Comparison of ENCODE assay signal across 2 mouse cellular contexts in the genomic region with DNA sequence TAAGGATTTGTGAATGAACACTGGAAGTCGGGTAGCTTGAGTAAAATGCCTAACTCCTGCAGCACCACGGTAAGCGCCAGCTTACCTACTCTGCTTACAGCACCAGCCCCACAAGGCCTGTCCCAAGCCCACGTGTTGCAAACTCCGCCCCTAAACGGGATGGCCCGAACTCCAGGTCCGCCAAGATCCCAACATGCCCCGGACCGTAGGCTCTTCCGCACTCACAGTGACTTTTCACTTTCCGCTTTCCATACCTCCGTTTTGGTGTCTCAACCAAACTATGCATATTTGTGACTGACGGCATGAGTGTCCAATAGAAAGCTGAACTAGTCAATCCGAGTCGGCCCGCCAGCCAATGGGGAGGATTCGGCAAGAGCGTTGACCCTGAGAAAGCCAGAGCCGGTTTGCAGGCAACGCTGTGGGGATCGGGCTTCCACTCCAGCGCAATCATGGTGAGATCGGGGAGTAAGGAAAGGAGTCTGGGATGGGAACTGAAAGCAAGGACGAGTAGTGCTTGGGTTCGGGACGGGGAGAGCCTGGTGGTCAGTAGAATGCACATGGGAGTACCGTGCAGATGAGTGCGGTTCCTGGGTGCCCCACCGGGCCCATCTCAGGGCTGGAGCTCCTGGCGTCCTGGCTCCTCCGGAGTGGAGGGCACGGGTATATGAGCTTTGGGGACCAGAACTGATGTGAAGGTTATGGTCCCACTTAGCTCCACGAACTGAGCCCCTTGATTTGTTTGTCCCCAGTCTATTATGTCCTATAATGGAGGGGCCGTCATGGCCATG.
TF ChIP-seq lines count a peak whose summit lies in the region.

A gene (plus strand): TSS at position 361 of the 788 bp plus-strand sequence.

TF ChIP-seq in C2C12, 6 proteins besides CTCF, POLR2A, EP300 and RAD21 (continued from another document):
- TF ChIP-seq MAX (IDR thresholded peaks at IDR 0.05): peak; percentile 98

TF ChIP-seq in myocyte, 11 proteins besides CTCF, POLR2A, EP300 and RAD21 (continued from another document):
- TF ChIP-seq MYOD1 (IDR thresholded peaks at IDR 0.05; ENCODE audit: control insufficient read depth in 1 of 3, insufficient read length in 2 of 3, low read depth in 2 of 3): no peak
- TF ChIP-seq MAX (IDR thresholded peaks at IDR 0.05; ENCODE audit: low read depth): peak; percentile 81
- TF ChIP-seq REST (IDR thresholded peaks at IDR 0.05; ENCODE audit: insufficient read depth, insufficient read length): no peak
- TF ChIP-seq USF1 (IDR thresholded peaks at IDR 0.05; ENCODE audit: low read depth): peak; percentile 96
- TF ChIP-seq POLR2AphosphoS2 (IDR thresholded peaks at IDR 0.05; ENCODE audit: insufficient read length, low read depth): peak; percentile 72
- TF ChIP-seq SRF (IDR thresholded peaks at IDR 0.05; ENCODE audit: control insufficient read depth, insufficient read length, low read depth): peak; percentile 64
